Mouse (Mus musculus) stomach, postnatal 0 days (tissue): ENCODE data around the gene Pdia6. TPM values are rescaled to one million over a fixed set of nuclear protein-coding genes. Genes with fewer than 3 reads are reported as not detected.

Experiments
- ATAC-seq: fragments of 200-750 bp; cut with Nextera tagmentation; 2 replicates; pipeline ENCODE4 v1.8.0; 2017; ENCODE audit not compliant: low FRiP score, low TSS enrichment
- DNase-seq: peaks from one replicate; pipeline ENCODE4 v3.0.0-alpha.2; 2016; ENCODE audit warnings: low spot score
- H3K27ac ChIP-seq: fragments of 300-500 bp; sonication (generic); replicated peaks from 2 replicates; pipeline ENCODE4 v1.5.1; 2014; ENCODE audit warnings: mild to moderate bottlenecking, control low read depth
- H3K27me3 ChIP-seq: fragments of 300-500 bp; sonication (generic); 2 replicates; pipeline ENCODE4 v1.6.1; 2014; ENCODE audit warnings: low read length; ENCODE audit not compliant: control insufficient read depth, insufficient read depth
- H3K36me3 ChIP-seq: fragments of 300-500 bp; sonication (generic); 2 replicates; pipeline ENCODE4 v1.6.1; 2014; ENCODE audit warnings: low read length, mixed read lengths; ENCODE audit not compliant: control insufficient read depth, insufficient read depth
- H3K4me1 ChIP-seq: fragments of 300-500 bp; sonication (generic); replicated peaks from 2 replicates; pipeline ENCODE4 v1.6.1; 2014; ENCODE audit warnings: antibody characterized with exemption; ENCODE audit not compliant: control insufficient read depth, insufficient read depth
- H3K4me2 ChIP-seq: fragments of 300-500 bp; sonication (generic); replicated peaks from 2 replicates; pipeline ENCODE4 v1.6.1; 2014; ENCODE audit warnings: low read depth, mild to moderate bottlenecking, control low read depth, moderate library complexity
- H3K4me3 ChIP-seq: fragments of 300-500 bp; sonication (generic); 2 replicates; pipeline ENCODE4 v1.5.1; 2014; ENCODE audit warnings: low read depth, low read length, control low read depth
- H3K9ac ChIP-seq: fragments of 300-500 bp; sonication (generic); 2 replicates; pipeline ENCODE4 v1.6.1; 2014; ENCODE audit warnings: mild to moderate bottlenecking, low read length, control low read depth, mixed read lengths
- H3K9me3 ChIP-seq: fragments of 300-500 bp; sonication (generic); 2 replicates; pipeline ENCODE4 v1.6.1; 2016; ENCODE audit warnings: low read length; ENCODE audit not compliant: control insufficient read depth
- CTCF ChIP-seq: IDR thresholded peaks from 2 replicates; pipeline ENCODE4 v1.5.1; 2016; ENCODE audit warnings: antibody characterized with exemption, low read depth, mild to moderate bottlenecking, moderate library complexity
- EP300 ChIP-seq: optimal IDR thresholded peaks from 2 replicates; pipeline ENCODE3; 2016; ENCODE audit warnings: antibody characterized with exemption
- WGBS: fragments of 180-500 bp; shearing (Covaris S2); extraction: QIAGEN DNeasy Blood & Tissue Kit; methylation state at CpG from one replicate; pipeline ENCODE4 v1.1.7; 2014; 5-methylcytosine and 5-hydroxymethylcytosine counted together
- polyA plus RNA-seq: library from polyadenylated mRNA; unstranded; fragments of >200 nt; fragmentation: Nextera tagmentation; extraction: Ambion mirVana; gene quantifications from 2 replicates; pipeline ENCODE4 v1.2.1, GENCODE M21; 2015

Pdia6 gene
- polyA plus RNA-seq, 1 experiment from 2014 or later: 375 TPM

DNA sequence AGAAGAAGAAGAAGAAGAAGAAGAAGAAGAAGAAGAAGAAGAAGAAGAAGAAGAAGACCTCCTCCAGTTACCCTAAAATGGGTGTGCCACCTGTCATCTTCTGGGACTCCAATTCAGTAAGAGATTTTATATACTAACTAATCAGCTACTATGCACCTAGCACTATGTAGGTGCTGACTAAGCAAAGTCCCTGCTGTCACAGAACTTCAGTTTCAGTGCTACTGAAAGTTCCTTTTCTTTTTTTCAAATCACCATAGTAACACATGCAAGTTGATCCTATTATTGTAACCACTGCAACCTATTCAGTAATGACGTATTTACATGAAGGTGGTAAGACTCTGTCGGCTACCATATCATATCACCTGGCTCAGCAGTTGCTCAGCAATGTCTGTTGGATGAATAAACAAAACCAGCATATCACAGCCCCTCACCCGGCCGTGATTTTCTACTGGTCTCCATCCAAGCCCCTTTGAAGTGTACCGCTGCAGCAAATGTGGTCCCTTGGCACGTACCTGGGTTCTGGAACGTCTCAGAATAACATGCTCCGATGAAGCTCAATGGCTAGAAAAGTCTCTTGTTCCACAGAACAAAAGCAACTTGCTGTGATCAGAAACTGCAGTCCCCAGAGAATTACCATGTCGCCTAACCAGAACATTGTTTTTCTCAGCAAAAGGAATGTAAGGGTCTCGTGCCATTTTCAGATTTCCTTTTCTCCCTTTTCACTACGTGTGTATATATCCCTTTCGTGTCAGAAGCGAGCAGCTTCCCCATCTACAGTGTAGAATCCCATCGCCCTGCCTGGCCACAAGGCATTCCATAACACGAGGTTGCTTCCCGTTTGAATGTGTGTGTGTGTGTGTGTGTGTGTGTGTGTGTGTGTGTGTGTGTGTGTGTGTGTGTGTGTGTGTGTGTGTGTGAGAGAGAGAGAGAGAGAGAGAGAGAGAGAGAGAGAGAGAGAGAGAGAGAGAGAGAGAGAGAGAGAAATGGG, 44.8 kb downstream of the Pdia6 start:
- 53% methylated on average over 16 of the region's 16 CpGs for WGBS
- no peaks in the 10 kb centered on the region for H3K4me1 ChIP-seq
- H3K9me3 ChIP-seq: no peaks in the 10 kb centered on the region
- H3K27me3 ChIP-seq: no peaks in the 10 kb centered on the region
- H3K4me2 ChIP-seq: no peak overlapping the region
- no peak for TF ChIP-seq CTCF
- no peak for TF ChIP-seq EP300
- no peak for ATAC-seq
- H3K4me3 ChIP-seq: no peak overlapping the region
- H3K9ac ChIP-seq: no peak overlapping the region
- no peak for DNase-seq
- no peaks in the 10 kb centered on the region for H3K36me3 ChIP-seq
- no peak overlapping the region for H3K27ac ChIP-seq

DNA sequence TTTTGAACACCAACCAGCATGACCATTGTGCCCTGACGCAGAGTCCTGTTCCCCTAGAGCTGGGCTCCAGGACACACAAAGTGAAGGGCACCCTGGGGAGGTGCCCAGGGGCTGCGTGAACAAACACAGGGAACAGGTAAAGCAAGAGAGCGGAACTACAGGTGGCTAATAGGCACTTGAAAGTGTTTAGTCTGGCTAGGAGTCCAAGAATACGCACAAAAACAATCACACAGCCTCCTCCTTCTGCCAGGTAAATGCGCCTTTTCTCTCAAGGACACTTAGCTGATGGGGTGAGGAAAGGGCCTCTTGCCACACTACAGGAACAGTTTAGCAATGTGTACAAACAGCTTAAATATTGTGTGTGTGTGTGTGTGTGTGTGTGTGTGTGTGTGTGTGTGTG, 49.8 kb downstream of the Pdia6 start:
- DNase-seq: no peak

DNA sequence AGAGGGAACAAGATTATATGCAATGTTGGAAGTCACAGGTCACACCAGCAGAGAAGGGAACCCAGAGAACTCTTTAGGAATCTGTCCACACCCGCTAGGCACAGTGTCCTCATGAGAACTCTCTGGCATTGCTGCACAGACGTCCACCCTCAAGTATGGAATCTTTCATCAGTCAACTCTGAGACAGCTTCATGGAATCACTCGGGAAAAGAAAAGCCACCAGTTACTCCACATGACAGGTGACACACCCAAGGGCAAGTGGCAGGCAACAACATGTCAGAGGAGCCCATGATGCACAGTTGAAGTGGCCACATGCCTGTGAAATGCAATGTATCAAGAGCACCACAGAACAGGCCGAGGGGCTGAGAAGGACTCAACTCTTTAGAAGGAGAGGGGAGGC, 51.6 kb downstream of the Pdia6 start:
- Histone ChIP-seq H3K9ac (no peak overlapping the region), H3K4me3 (no peak overlapping the region), H3K36me3 (no peaks in the 10 kb centered on the region), H3K4me2 (no peak overlapping the region), H3K4me1 (no peaks in the 10 kb centered on the region), H3K27ac (no peak overlapping the region), H3K27me3 (no peaks in the 10 kb centered on the region), H3K9me3 (no peaks in the 10 kb centered on the region)
- no peak for DNase-seq
- WGBS: 44% methylated on average over 4 of the region's 4 CpGs
- no peak for ATAC-seq
- TF ChIP-seq CTCF: no peak
- no peak for TF ChIP-seq EP300

More for the DNA sequence above, 49.8 kb downstream of the Pdia6 start:
- Histone ChIP-seq H3K4me3 (no peak overlapping the region), H3K4me1 (no peaks in the 10 kb centered on the region), H3K9me3 (no peaks in the 10 kb centered on the region), H3K27me3 (no peaks in the 10 kb centered on the region), H3K9ac (no peak overlapping the region), H3K27ac (no peak overlapping the region), H3K4me2 (no peak overlapping the region), H3K36me3 (no peaks in the 10 kb centered on the region)
- no peak for TF ChIP-seq CTCF
- no peak for TF ChIP-seq EP300
- WGBS: 86% methylated on average over 5 of the region's 5 CpGs
- no peak for ATAC-seq

DNA sequence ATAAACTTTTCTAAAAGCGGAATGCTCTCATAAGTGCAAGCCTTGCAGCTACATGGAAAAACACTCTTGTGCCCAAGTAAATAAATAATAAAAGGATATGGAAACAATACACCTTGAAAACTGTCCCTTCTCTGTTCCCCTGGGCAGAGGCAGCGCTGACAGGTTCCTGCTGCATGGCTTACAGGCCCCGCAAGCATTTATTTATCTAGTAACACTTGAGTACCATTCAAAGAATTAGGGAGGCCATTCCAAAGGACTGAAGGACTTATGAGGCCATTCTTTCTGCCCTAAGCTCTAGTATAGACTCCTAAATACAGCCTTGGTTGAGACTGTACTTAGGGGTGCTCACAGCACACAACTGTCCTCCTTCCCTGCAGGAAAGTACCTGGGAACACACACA, 52.1 kb downstream of the Pdia6 start:
- H3K9ac ChIP-seq: no peak overlapping the region
- ATAC-seq (no peak), DNase-seq (no peak)
- H3K36me3 ChIP-seq: no peaks in the 10 kb centered on the region
- H3K4me1 ChIP-seq: no peaks in the 10 kb centered on the region
- H3K9me3 ChIP-seq: no peaks in the 10 kb centered on the region
- H3K4me2 ChIP-seq: no peak overlapping the region
- no peak overlapping the region for H3K27ac ChIP-seq
- no peaks in the 10 kb centered on the region for H3K27me3 ChIP-seq
- TF ChIP-seq CTCF: no peak
- TF ChIP-seq EP300: no peak
- no peak overlapping the region for H3K4me3 ChIP-seq
- 60% methylated on average over 3 of the region's 3 CpGs for WGBS

DNA sequence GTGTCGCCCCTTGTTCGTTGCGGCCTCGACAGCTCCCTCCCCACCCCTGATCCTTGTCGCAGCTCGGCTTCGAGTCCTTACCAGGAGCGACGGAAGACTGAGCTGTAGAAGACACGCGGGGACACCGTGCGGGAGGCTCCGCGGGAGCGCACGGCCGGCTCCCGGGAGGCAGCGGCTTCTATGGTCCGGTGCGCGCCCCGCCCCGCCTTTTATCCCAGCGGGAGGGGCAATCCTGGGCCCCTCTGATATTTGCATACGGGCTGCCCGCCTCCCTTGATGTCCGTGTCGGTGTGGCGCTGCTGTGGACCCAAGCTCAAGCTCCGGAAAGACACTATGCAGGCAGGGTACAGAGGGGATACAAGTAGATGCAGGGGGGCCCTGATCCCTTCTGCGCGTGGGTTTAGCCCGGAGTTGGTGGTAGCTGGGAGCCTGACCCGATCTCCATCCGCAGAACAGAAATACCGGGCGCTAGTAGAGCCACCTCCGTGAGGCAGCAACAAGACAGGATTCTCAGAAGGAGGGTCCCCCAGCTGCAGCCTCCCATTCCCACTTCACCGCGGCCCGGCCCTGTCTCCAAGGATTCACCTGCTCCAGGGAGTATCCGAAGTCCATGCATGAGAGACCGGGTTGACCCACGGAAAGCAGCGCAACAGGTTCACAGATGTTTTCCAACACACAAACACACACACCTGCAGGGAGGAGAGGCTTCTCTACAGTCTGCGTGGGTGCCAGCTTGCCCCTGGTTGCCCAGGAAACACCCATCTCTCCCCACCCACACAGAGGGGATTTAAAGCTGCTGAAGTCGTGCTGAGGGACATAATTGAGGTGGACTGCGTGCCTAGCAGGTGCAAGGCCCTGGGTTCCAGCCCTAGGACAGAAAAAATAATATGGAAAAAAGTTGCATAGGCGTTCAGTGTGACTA, 58.5 kb downstream of the Pdia6 start:
- TF ChIP-seq CTCF (no peak), EP300 (no peak)
- Histone ChIP-seq H3K9ac (peak overlapping the region; percentile 51; the same call in 1 of the 2 replicates), H3K9me3 (no peaks in the 10 kb centered on the region), H3K4me2 (peak overlapping the region; percentile 67), H3K4me3 (peak overlapping the region; percentile 44), H3K27me3 (peaks cover 5% of the 10 kb centered on the region; the same call in 1 of the 2 replicates), H3K36me3 (no peaks in the 10 kb centered on the region), H3K4me1 (no peaks in the 10 kb centered on the region), H3K27ac (no peak overlapping the region; the same call in 1 of the 2 replicates)
- ATAC-seq: peak; percentile 32; the same call in 1 of the 2 replicates
- 3% methylated on average over 51 of the region's 51 CpGs for WGBS
- peak; percentile 38 for DNase-seq
